Mouse (Mus musculus) left cerebral cortex, adult 18-20 months (tissue): ENCODE results near the gene Me1. TPM values are rescaled to one million over a fixed set of nuclear protein-coding genes. Genes with fewer than 3 reads are reported as not detected.
A peak's percentile ranks its signal among the peaks of the same experiment; 100 is the strongest.

ENCODE experiments used
- DNase-seq, 2 experiments: peaks; one replicate each; pipeline ENCODE4 v3.0.0; 2021 to 2022; ENCODE audit warnings: low spot score in 2 of 2, mixed read lengths in 1 of 2
- total RNA-seq, 2 experiments: library from RNA; stranded (reverse); gene quantifications; 2 replicates each; pipeline ENCODE4 v1.2.3; 2021

Gene Me1
- total RNA-seq, 2 experiments from 2014 or later: 49.3 to 52.9 TPM

- no peak for DNase-seq
Measured at GRCm38 (mm10) chr9:86710091-86710634, 14.4 kb upstream of the Me1 start.

GRCm38 (mm10) chr9:86708921-86709320 lies 13.2 kb upstream of the Me1 start:
- DNase-seq: no peak

- DNase-seq: no peak
Measured at GRCm38 (mm10) chr9:86707431-86707830, 11.7 kb upstream of the Me1 start.

- DNase-seq: no peak
Measured at GRCm38 (mm10) chr9:86701844-86702243, 6.1 kb upstream of the Me1 start.

- no peak for DNase-seq
Measured at GRCm38 (mm10) chr9:86701264-86701663, 5.5 kb upstream of the Me1 start.

- peak; percentile 15 to 26 for DNase-seq
Measured at GRCm38 (mm10) chr9:86695199-86695817, 445 bp downstream of the Me1 start.

GRCm38 (mm10) chr9:86694644-86695043 lies 1.1 kb downstream of the Me1 start:
- DNase-seq: no peak

GRCm38 (mm10) chr9:86693935-86694334 lies 1.8 kb downstream of the Me1 start:
- no peak for DNase-seq

GRCm38 (mm10) chr9:86692676-86693075 lies 3.1 kb downstream of the Me1 start:
- DNase-seq: no peak

- no peak for DNase-seq
Measured at GRCm38 (mm10) chr9:86692251-86692650, 3.5 kb downstream of the Me1 start.

GRCm38 (mm10) chr9:86691101-86691500 lies 4.7 kb downstream of the Me1 start:
- no peak for DNase-seq

GRCm38 (mm10) chr9:86683713-86684209 lies 12.0 kb downstream of the Me1 start:
- no peak for DNase-seq

- DNase-seq: no peak
Measured at GRCm38 (mm10) chr9:86682844-86683243, 12.9 kb downstream of the Me1 start.

GRCm38 (mm10) chr9:86682278-86682677 lies 13.5 kb downstream of the Me1 start:
- DNase-seq: no peak

- DNase-seq: no peak
Measured at GRCm38 (mm10) chr9:86680431-86680830, 15.3 kb downstream of the Me1 start.

GRCm38 (mm10) chr9:86679843-86680417 lies 15.8 kb downstream of the Me1 start:
- DNase-seq: no peak

GRCm38 (mm10) chr9:86676246-86676645 lies 19.5 kb downstream of the Me1 start:
- DNase-seq: no peak

GRCm38 (mm10) chr9:86675426-86675825 lies 20.3 kb downstream of the Me1 start:
- no peak for DNase-seq

- DNase-seq: no peak
Measured at GRCm38 (mm10) chr9:86672907-86673472, 22.8 kb downstream of the Me1 start.

- no peak for DNase-seq
Measured at GRCm38 (mm10) chr9:86668590-86669252, 27.0 kb downstream of the Me1 start.

GRCm38 (mm10) chr9:86667138-86667750 lies 28.5 kb downstream of the Me1 start:
- no peak for DNase-seq
